Mouse (Mus musculus): Measurements from ENCODE around the gene Prkce. TPM values are rescaled to one million over a fixed set of nuclear protein-coding genes. Genes with fewer than 3 reads are reported as not detected.
A peak's percentile ranks its signal among the peaks of the same experiment; 100 is the strongest.

The Prkce gene
- polyA plus RNA-seq, 1 experiment from 2014 or later, result 5.2 TPM

- TF ChIP-seq CTCF (IDR thresholded peaks at IDR 0.05; ENCODE audit: low read depth), result peak; percentile 98
- Histone ChIP-seq H3K4me1 (replicated peaks; ENCODE audit: control insufficient read depth, insufficient read depth, low read length) (no peaks in the 10 kb centered on the region), H3K4me3 (ENCODE audit: low read depth, low read length) (no peak overlapping the region), H3K27ac (ENCODE audit: low read depth, low read length) (peak overlapping the region; percentile 77), H3K4me2 (replicated peaks; ENCODE audit: low read depth) (peak overlapping the region; percentile 49), H3K9me3 (ENCODE audit: control insufficient read depth) (no peaks in the 10 kb centered on the region), H3K9ac (ENCODE audit: low read depth, low read length) (peak overlapping the region; percentile 34; the same call in 1 of the 2 replicates), H3K27me3 (replicated peaks; ENCODE audit: control insufficient read depth, insufficient read depth, low read length) (no peaks in the 10 kb centered on the region), H3K36me3 (ENCODE audit: control insufficient read depth, insufficient read depth) (no peaks in the 10 kb centered on the region)
- ATAC-seq, result peak; percentile 98
- WGBS, result 31% methylated on average over 15 of the region's 15 CpGs
Observed at GRCm38 (mm10) chr17:86444578-86445419, 277.2 kb downstream of the Prkce start.

DNA sequence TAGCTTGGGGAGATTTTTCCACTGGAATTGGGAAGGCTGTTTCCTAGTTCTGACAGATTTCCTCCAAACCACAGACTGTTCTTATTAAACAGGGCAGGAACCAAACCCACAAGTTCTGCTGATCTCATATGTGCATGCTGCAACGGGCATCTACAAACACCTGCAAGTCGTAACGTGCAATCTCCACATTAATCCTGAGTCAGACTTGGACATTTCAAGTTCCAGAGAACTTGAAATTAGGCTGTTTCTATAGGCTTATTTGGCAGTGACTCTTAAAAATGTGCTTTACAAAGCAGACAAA lies 277.8 kb downstream of the Prkce start:
- no peak for ATAC-seq
- H3K9ac ChIP-seq (ENCODE audit: low read depth, low read length), result peak overlapping the region; percentile 34; the same call in 1 of the 2 replicates

DNA sequence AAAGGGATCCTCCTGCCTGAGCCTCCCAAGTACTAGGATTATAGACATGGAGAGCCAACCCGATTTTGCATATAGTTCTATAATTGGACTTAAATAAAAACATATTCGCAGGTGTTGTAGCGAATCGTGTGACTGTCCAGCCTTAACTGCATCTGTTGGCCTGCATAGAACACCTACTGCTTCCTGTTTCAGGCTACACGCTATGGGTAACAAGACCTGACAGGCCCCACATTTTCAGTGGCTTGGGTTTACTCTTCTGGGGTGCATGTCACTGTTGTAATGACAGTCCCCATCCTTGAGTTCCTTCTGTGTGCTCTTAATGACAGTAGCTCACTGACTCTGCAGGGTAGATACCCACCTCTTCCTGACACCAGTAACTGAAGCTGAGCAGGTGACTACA lies 278.3 kb downstream of the Prkce start:
- no peak overlapping the region for H3K9ac ChIP-seq (ENCODE audit: low read depth, low read length)
- no peaks in the 10 kb centered on the region for H3K36me3 ChIP-seq (ENCODE audit: control insufficient read depth, insufficient read depth)
- H3K27me3 ChIP-seq (replicated peaks; ENCODE audit: control insufficient read depth, insufficient read depth, low read length), result no peaks in the 10 kb centered on the region
- no peak for TF ChIP-seq CTCF (IDR thresholded peaks at IDR 0.05; ENCODE audit: low read depth)
- H3K4me3 ChIP-seq (ENCODE audit: low read depth, low read length), result no peak overlapping the region
- no peak for ATAC-seq
- no peak overlapping the region for H3K4me2 ChIP-seq (replicated peaks; ENCODE audit: low read depth)
- H3K9me3 ChIP-seq (ENCODE audit: control insufficient read depth), result no peaks in the 10 kb centered on the region
- no peak overlapping the region for H3K27ac ChIP-seq (ENCODE audit: low read depth, low read length)
- WGBS, result 93% methylated on average over 5 of the region's 5 CpGs
- H3K4me1 ChIP-seq (replicated peaks; ENCODE audit: control insufficient read depth, insufficient read depth, low read length), result no peaks in the 10 kb centered on the region

More for the DNA sequence above, 277.8 kb downstream of the Prkce start:
- H3K4me3 ChIP-seq (ENCODE audit: low read depth, low read length), result no peak overlapping the region
- no peaks in the 10 kb centered on the region for H3K4me1 ChIP-seq (replicated peaks; ENCODE audit: control insufficient read depth, insufficient read depth, low read length)
- H3K4me2 ChIP-seq (replicated peaks; ENCODE audit: low read depth), result peak overlapping the region; percentile 28; the same call in 1 of the 2 replicates
- peak overlapping the region; percentile 66 for H3K27ac ChIP-seq (ENCODE audit: low read depth, low read length)
- H3K27me3 ChIP-seq (replicated peaks; ENCODE audit: control insufficient read depth, insufficient read depth, low read length), result no peaks in the 10 kb centered on the region
- TF ChIP-seq CTCF (IDR thresholded peaks at IDR 0.05; ENCODE audit: low read depth), result no peak
- no peaks in the 10 kb centered on the region for H3K9me3 ChIP-seq (ENCODE audit: control insufficient read depth)
- WGBS, result 65% methylated on average over 3 of the region's 3 CpGs
- no peaks in the 10 kb centered on the region for H3K36me3 ChIP-seq (ENCODE audit: control insufficient read depth, insufficient read depth)

- Histone ChIP-seq H3K4me3 (ENCODE audit: low read depth, low read length) (no peak overlapping the region), H3K9ac (ENCODE audit: low read depth, low read length) (no peak overlapping the region), H3K4me1 (replicated peaks; ENCODE audit: control insufficient read depth, insufficient read depth, low read length) (no peaks in the 10 kb centered on the region), H3K4me2 (replicated peaks; ENCODE audit: low read depth) (no peak overlapping the region), H3K27ac (ENCODE audit: low read depth, low read length) (no peak overlapping the region), H3K27me3 (replicated peaks; ENCODE audit: control insufficient read depth, insufficient read depth, low read length) (no peaks in the 10 kb centered on the region), H3K9me3 (ENCODE audit: control insufficient read depth) (no peaks in the 10 kb centered on the region), H3K36me3 (ENCODE audit: control insufficient read depth, insufficient read depth) (no peaks in the 10 kb centered on the region)
- no peak for ATAC-seq
- no peak for TF ChIP-seq CTCF (IDR thresholded peaks at IDR 0.05; ENCODE audit: low read depth)
- 74% methylated on average over 4 of the region's 4 CpGs for WGBS
Observed at GRCm38 (mm10) chr17:86447101-86447598, 279.6 kb downstream of the Prkce start.

DNA sequence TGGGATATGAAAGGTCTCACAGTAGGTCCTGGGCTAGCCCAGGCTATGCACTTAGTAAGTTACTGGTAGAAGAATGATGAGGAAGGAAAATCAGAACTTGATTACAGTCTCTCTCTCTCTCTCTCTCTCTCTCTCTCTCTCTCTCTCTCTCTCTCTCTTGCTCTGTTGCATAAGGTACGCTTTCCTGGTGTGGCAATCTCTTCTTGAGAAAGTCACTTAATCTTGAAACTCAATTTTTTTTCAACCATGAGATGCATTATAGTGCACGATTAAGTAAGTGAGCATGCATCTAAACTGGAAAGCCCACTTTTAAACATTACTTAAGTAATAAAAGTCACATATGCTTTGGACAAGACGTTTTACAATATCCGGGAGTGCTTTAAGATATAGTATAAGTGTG lies 285.3 kb downstream of the Prkce start:
- H3K4me3 ChIP-seq (ENCODE audit: low read depth, low read length), result no peak overlapping the region
- H3K4me1 ChIP-seq (replicated peaks; ENCODE audit: control insufficient read depth, insufficient read depth, low read length), result no peaks in the 10 kb centered on the region
- no peaks in the 10 kb centered on the region for H3K36me3 ChIP-seq (ENCODE audit: control insufficient read depth, insufficient read depth)
- no peak for ATAC-seq
- H3K27me3 ChIP-seq (replicated peaks; ENCODE audit: control insufficient read depth, insufficient read depth, low read length), result no peaks in the 10 kb centered on the region
- no peak overlapping the region for H3K9ac ChIP-seq (ENCODE audit: low read depth, low read length)
- no peak overlapping the region for H3K27ac ChIP-seq (ENCODE audit: low read depth, low read length)
- no peaks in the 10 kb centered on the region for H3K9me3 ChIP-seq (ENCODE audit: control insufficient read depth)
- H3K4me2 ChIP-seq (replicated peaks; ENCODE audit: low read depth), result no peak overlapping the region
- 60% methylated on average over 4 of the region's 4 CpGs for WGBS
- no peak for TF ChIP-seq CTCF (IDR thresholded peaks at IDR 0.05; ENCODE audit: low read depth)

DNA sequence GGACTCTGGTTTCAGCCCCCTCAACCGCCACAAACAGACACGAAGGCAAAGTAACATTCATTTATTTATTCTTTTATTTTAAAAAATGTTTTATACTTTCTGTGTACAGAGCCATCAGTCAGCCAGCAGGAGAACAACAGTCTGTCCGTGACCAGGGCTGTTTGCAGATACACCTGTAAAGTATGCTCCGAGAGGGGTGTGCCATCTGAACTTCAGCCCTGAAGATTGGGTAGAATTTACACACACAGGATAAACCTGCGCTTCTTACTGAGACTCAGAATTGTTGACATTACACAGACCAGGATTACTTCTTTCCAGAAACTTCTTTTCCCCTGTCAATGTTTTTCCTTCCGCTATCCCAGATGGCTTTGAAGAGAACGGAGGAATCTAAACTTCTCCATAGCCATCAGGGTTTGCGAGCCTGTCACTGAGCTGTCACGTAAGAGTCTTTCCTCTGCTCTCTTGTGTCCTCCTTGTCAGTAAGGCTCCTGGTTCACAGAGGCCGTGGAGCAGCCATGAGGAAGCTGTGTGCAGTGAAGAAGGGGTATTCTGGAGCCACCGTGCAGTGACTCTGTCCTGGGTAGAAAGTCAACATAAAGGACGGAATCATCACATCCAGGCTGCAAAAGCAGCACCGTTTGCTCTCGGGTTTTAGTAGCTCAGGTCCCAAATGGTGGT lies 286.2 kb downstream of the Prkce start:
- peak; percentile 57; the same call in 1 of the 2 replicates for ATAC-seq
- TF ChIP-seq CTCF (IDR thresholded peaks at IDR 0.05; ENCODE audit: low read depth), result no peak
- no peaks in the 10 kb centered on the region for H3K4me1 ChIP-seq (replicated peaks; ENCODE audit: control insufficient read depth, insufficient read depth, low read length)
- no peak overlapping the region for H3K4me3 ChIP-seq (ENCODE audit: low read depth, low read length)
- H3K27me3 ChIP-seq (replicated peaks; ENCODE audit: control insufficient read depth, insufficient read depth, low read length), result no peaks in the 10 kb centered on the region
- H3K4me2 ChIP-seq (replicated peaks; ENCODE audit: low read depth), result peak overlapping the region; percentile 21
- H3K9ac ChIP-seq (ENCODE audit: low read depth, low read length), result no peak overlapping the region
- no peaks in the 10 kb centered on the region for H3K36me3 ChIP-seq (ENCODE audit: control insufficient read depth, insufficient read depth)
- WGBS, result 40% methylated on average over 14 of the region's 14 CpGs
- no peaks in the 10 kb centered on the region for H3K9me3 ChIP-seq (ENCODE audit: control insufficient read depth)
- H3K27ac ChIP-seq (ENCODE audit: low read depth, low read length), result 0 out of 2 replicates have a peak overlapping the region, but pooled peaks have one; percentile 1
